Mouse (Mus musculus): Measurements from ENCODE around the gene Fbxo17. TPM values are rescaled to one million over a fixed set of nuclear protein-coding genes. Genes with fewer than 3 reads are reported as not detected.
A peak's percentile ranks its signal among the peaks of the same experiment; 100 is the strongest.

The Fbxo17 gene
- polyA plus RNA-seq, 1 experiment from 2014 or later: 5.3 TPM

DNA sequence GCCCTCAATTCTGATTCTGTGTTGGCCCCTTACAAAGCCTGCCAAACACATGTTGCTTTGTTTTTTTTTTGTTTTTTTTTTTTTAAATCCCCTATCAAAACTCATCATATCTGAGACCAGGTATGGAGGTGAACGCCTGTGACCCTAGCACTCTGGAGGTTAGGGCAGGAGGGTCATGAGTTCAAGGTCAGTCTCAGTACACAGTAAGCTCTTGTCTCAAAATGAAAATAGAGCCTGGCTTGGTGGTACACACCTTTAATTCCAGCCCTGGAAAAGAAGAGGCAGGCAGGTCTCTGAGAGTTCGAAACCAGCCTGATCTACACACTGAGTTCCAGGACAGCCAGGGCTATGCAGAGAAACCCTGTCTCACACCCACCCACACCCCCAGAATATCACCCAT is 3.0 kb downstream of the Fbxo17 start:
- Histone ChIP-seq H3K4me2 (no peak overlapping the region), H3K27me3 (0 out of 2 replicates have a peak, but pooled peaks cover 3% of the 10 kb centered on the region), H3K9ac (no peak overlapping the region), H3K4me3 (no peak overlapping the region), H3K36me3 (ENCODE audit: poor library complexity, severe bottlenecking) (peaks cover 2% of the 10 kb centered on the region; the same call in 1 of the 2 replicates), H3K27ac (no peak overlapping the region), H3K9me3 (replicated peaks) (no peaks in the 10 kb centered on the region), H3K4me1 (0 out of 2 replicates have a peak, but pooled peaks cover 9% of the 10 kb centered on the region)
- no peak for ATAC-seq
- 80% methylated on average over 2 of the region's 2 CpGs for WGBS

DNA sequence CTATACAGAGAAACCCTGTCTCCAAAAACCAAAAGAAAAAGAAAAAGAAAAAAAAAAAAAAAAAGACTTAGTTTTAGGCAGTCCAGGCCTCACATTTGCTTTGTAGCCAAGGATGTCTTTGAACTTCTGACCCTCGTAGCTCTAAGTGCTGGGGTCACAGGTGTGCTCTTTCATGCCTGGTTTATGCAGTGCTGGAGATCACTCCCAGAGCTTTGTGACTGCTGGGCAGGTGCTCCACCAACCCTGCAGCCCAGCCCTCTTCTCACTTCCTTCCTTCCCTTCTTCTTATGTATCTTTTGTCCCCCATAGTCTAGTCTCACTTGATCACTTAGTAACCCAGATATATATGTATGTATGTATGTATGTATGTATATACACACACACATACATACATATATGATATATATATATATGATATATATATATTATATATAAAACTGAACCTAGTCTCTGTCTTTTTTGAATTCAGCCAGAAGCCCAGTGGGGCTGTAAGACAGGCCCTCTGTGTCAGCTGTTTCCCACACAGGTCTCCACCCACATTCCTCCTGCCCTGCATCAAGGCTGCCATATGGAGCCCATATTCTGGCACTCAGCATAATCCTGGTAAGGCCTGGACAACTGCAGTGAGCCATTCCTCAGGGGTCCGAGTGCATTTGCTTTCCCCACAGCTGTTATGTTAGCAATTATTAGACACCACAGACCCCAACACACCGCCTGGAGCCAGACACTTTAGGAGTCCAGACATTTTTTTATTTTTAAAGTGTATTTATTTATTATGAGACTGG is 4.3 kb downstream of the Fbxo17 start:
- Histone ChIP-seq H3K36me3 (ENCODE audit: poor library complexity, severe bottlenecking) (peaks cover 3% of the 10 kb centered on the region; the same call in 1 of the 2 replicates), H3K4me1 (0 out of 2 replicates have a peak, but pooled peaks cover 9% of the 10 kb centered on the region), H3K27me3 (no peaks in the 10 kb centered on the region), H3K9ac (no peak overlapping the region), H3K4me2 (no peak overlapping the region), H3K4me3 (no peak overlapping the region), H3K27ac (no peak overlapping the region), H3K9me3 (replicated peaks) (no peaks in the 10 kb centered on the region)
- WGBS: 81% methylated on average over 3 of the region's 3 CpGs
- no peak for ATAC-seq

DNA sequence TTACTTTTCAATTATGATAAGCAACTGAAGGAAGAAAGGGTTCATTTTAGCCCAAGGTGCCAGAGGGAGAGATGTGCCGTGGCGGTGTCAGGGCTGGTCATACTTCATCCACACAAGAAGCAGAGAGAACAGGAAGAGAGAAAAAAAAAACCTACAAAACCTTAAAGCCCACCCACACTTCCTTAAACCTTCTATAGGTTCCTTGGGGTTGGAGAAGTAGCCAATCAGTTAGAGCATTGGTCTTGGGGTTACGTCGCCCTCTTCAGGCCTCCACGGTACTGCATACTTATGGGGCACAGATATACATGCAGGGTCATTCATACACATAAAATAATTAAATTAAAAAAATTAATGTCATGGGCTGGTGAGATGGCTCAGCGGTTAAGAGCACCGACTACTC is 5.5 kb downstream of the Fbxo17 start:
- H3K4me2 ChIP-seq: no peak overlapping the region
- no peaks in the 10 kb centered on the region for H3K9me3 ChIP-seq (replicated peaks)
- no peak overlapping the region for H3K4me3 ChIP-seq
- 0 out of 2 replicates have a peak, but pooled peaks cover 1% of the 10 kb centered on the region for H3K4me1 ChIP-seq
- ATAC-seq: no peak
- H3K27me3 ChIP-seq: no peaks in the 10 kb centered on the region
- no peak overlapping the region for H3K9ac ChIP-seq
- H3K27ac ChIP-seq: no peak overlapping the region
- peaks cover 3% of the 10 kb centered on the region; the same call in 1 of the 2 replicates for H3K36me3 ChIP-seq (ENCODE audit: poor library complexity, severe bottlenecking)
- WGBS: 97% methylated on average over 7 of the region's 7 CpGs

DNA sequence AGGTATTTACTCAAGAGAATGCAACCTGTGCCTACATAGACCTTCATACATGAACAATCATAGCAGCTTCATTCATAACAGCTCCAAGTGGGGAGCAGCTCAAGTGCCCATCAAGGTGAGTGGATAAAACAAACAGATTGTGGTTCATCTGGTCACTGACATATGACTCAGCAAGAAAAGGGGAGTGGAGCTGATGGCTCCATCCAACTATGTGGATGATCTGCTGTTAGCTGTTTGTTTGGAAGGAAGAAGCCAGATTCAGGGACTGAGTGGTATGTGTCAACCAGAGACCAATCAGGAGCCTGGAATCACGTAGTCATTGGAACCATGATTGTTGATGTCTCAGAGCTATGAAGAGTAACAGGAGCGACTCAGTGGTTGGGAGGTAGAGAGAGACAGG is 8.0 kb downstream of the Fbxo17 start:
- Histone ChIP-seq H3K4me2 (no peak overlapping the region), H3K27ac (no peak overlapping the region), H3K36me3 (ENCODE audit: poor library complexity, severe bottlenecking) (peaks cover 3% of the 10 kb centered on the region; the same call in 1 of the 2 replicates), H3K9ac (no peak overlapping the region), H3K27me3 (no peaks in the 10 kb centered on the region), H3K9me3 (replicated peaks) (no peaks in the 10 kb centered on the region), H3K4me1 (0 out of 2 replicates have a peak, but pooled peaks cover 3% of the 10 kb centered on the region), H3K4me3 (no peak overlapping the region)
- 89% methylated on average over 2 of the region's 2 CpGs for WGBS
- no peak for ATAC-seq

- no peak overlapping the region for H3K27ac ChIP-seq
- ATAC-seq: peak; percentile 69
- peaks cover 3% of the 10 kb centered on the region; the same call in 1 of the 2 replicates for H3K36me3 ChIP-seq (ENCODE audit: poor library complexity, severe bottlenecking)
- 0 out of 2 replicates have a peak, but pooled peaks cover 4% of the 10 kb centered on the region for H3K9me3 ChIP-seq (replicated peaks)
- 6% methylated on average over 14 of the region's 14 CpGs for WGBS
- H3K27me3 ChIP-seq: peaks cover under 1% of the 10 kb centered on the region; the same call in 1 of the 2 replicates
- 0 out of 2 replicates have a peak, but pooled peaks cover 3% of the 10 kb centered on the region for H3K4me1 ChIP-seq
- no peak overlapping the region for H3K4me3 ChIP-seq
- H3K9ac ChIP-seq: no peak overlapping the region; the same call in 1 of the 2 replicates
- H3K4me2 ChIP-seq: peak overlapping the region; percentile 38; the same call in 1 of the 2 replicates
Observed at GRCm38 (mm10) chr7:28726600-28726999, 10.0 kb downstream of the Fbxo17 start.

- Histone ChIP-seq H3K27me3 (peaks cover 7% of the 10 kb centered on the region; the same call in 1 of the 2 replicates), H3K27ac (no peak overlapping the region), H3K9me3 (replicated peaks) (0 out of 2 replicates have a peak, but pooled peaks cover 4% of the 10 kb centered on the region), H3K9ac (no peak overlapping the region), H3K4me3 (no peak overlapping the region), H3K4me2 (no peak overlapping the region), H3K4me1 (peaks cover 8% of the 10 kb centered on the region; the same call in 1 of the 2 replicates), H3K36me3 (ENCODE audit: poor library complexity, severe bottlenecking) (peaks cover 3% of the 10 kb centered on the region; the same call in 1 of the 2 replicates)
- ATAC-seq: no peak
- WGBS: 58% methylated on average over 10 of the region's 10 CpGs
Observed at GRCm38 (mm10) chr7:28727649-28728340, 11.2 kb downstream of the Fbxo17 start.

DNA sequence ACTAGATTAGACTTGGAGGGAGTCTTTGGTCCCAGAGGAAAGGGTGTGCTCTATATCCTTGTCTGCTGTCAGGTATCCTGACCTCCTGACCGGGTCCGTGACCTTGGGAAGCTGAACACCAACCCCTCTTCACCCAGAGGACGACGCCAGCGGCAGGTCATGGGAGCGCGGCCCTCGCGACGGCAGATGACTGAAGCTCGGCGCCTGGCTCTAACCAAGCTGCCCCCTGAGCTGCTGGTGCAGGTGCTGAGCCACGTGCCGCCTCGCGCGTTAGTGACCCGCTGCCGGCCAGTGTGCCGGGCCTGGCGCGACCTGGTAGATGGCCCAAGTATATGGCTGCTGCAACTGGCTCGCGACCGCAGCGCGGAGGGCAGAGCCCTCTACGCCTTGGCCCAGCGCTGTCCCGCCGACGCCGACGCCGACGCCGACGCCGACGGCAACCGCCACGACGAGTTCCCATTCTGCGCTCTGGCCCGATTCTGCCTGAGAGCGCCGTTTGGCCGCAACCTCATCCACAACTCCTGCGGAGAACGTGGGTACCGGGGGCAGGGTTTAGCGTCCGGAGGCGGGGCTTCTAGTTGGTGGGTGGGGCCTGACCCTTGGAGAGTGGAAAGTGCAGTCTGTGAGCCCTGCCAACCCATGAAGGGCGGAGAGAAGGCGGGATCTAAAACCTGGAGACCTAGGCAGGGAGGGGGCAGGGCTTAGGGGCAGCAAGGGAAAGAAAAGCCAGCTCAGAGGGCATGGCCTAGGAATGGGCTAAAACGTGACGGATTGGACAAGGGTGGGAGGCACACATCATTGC is 15.9 kb downstream of the Fbxo17 start:
- no peak overlapping the region for H3K27ac ChIP-seq
- peak overlapping the region; percentile 68 for H3K4me2 ChIP-seq

GRCm38 (mm10) chr7:28733211-28733610 is 16.6 kb downstream of the Fbxo17 start:
- Histone ChIP-seq H3K27ac (no peak overlapping the region), H3K9ac (peak overlapping the region; percentile 59), H3K36me3 (ENCODE audit: poor library complexity, severe bottlenecking) (peaks cover 21% of the 10 kb centered on the region), H3K4me3 (peak overlapping the region; percentile 44), H3K4me2 (peak overlapping the region; percentile 68), H3K9me3 (replicated peaks) (0 out of 2 replicates have a peak, but pooled peaks cover 4% of the 10 kb centered on the region), H3K4me1 (peaks cover 12% of the 10 kb centered on the region; the same call in 1 of the 2 replicates), H3K27me3 (peaks cover 7% of the 10 kb centered on the region; the same call in 1 of the 2 replicates)
- no peak for ATAC-seq
- WGBS: 7% methylated on average over 11 of the region's 11 CpGs

More for the DNA sequence above, 15.9 kb downstream of the Fbxo17 start:
- 0 out of 2 replicates have a peak, but pooled peaks cover 4% of the 10 kb centered on the region for H3K9me3 ChIP-seq (replicated peaks)
- H3K36me3 ChIP-seq (ENCODE audit: poor library complexity, severe bottlenecking): peaks cover 16% of the 10 kb centered on the region
- peak overlapping the region; percentile 44 for H3K4me3 ChIP-seq
- WGBS: 3% methylated on average over 56 of the region's 58 CpGs
- ATAC-seq: peak; percentile 87
- H3K9ac ChIP-seq: peak overlapping the region; percentile 59
- peaks cover 7% of the 10 kb centered on the region; the same call in 1 of the 2 replicates for H3K27me3 ChIP-seq
- peaks cover 13% of the 10 kb centered on the region; the same call in 1 of the 2 replicates for H3K4me1 ChIP-seq

DNA sequence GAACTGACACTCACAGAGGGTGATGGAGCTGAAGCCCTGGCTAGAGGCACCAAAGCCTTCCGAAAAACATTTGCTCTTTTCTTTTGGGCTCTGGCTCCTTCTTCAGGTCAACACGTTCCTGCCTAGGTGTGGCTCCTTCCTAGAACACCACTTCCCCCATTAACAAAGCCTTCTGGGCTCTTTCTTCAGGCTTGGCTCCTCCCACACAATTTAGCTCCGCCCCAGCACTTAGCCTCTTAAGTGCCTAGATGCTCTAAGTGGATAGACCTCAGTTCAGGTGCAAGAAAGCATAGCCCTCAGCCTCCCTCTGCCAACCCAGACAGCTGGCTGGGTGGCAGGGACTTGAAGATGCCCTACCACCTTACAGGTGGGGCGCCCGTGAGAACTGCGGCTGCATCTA is 19.1 kb downstream of the Fbxo17 start:
- Histone ChIP-seq H3K4me1 (peaks cover 12% of the 10 kb centered on the region; the same call in 1 of the 2 replicates), H3K9me3 (replicated peaks) (0 out of 2 replicates have a peak, but pooled peaks cover 4% of the 10 kb centered on the region), H3K9ac (no peak overlapping the region), H3K27me3 (peaks cover 7% of the 10 kb centered on the region; the same call in 1 of the 2 replicates), H3K27ac (no peak overlapping the region), H3K4me2 (no peak overlapping the region), H3K4me3 (no peak overlapping the region), H3K36me3 (ENCODE audit: poor library complexity, severe bottlenecking) (peaks cover 38% of the 10 kb centered on the region)
- WGBS: 83% methylated on average over 6 of the region's 6 CpGs
- ATAC-seq: no peak

- Histone ChIP-seq H3K27me3 (no peaks in the 10 kb centered on the region), H3K4me1 (peaks cover 13% of the 10 kb centered on the region), H3K4me2 (no peak overlapping the region), H3K36me3 (ENCODE audit: poor library complexity, severe bottlenecking) (peaks cover 43% of the 10 kb centered on the region), H3K27ac (no peak overlapping the region), H3K9me3 (replicated peaks) (no peaks in the 10 kb centered on the region), H3K9ac (no peak overlapping the region), H3K4me3 (no peak overlapping the region)
- no peak for ATAC-seq
- WGBS: 95% methylated on average over 21 of the region's 21 CpGs
Observed at GRCm38 (mm10) chr7:28739829-28740228, 23.2 kb downstream of the Fbxo17 start.

- Histone ChIP-seq H3K9me3 (replicated peaks) (no peaks in the 10 kb centered on the region), H3K4me1 (peaks cover 13% of the 10 kb centered on the region), H3K36me3 (ENCODE audit: poor library complexity, severe bottlenecking) (peaks cover 53% of the 10 kb centered on the region), H3K9ac (peak overlapping the region; percentile 82), H3K4me2 (peak overlapping the region; percentile 85), H3K27me3 (no peaks in the 10 kb centered on the region), H3K4me3 (peak overlapping the region; percentile 55), H3K27ac (no peak overlapping the region)
- no peak for ATAC-seq
- WGBS: 43% methylated on average over 9 of the region's 9 CpGs
Observed at GRCm38 (mm10) chr7:28740949-28741348, 24.3 kb downstream of the Fbxo17 start.

Data from forebrain, embryonic 13.5 days (tissue).